Mouse (Mus musculus) layer of hippocampus, adult 9-11 months (tissue): ENCODE data around the gene Isl2.

Source experiments
- DNase-seq: peaks from one replicate; pipeline ENCODE4 v3.0.0; 2022

The Isl2 gene

DNA sequence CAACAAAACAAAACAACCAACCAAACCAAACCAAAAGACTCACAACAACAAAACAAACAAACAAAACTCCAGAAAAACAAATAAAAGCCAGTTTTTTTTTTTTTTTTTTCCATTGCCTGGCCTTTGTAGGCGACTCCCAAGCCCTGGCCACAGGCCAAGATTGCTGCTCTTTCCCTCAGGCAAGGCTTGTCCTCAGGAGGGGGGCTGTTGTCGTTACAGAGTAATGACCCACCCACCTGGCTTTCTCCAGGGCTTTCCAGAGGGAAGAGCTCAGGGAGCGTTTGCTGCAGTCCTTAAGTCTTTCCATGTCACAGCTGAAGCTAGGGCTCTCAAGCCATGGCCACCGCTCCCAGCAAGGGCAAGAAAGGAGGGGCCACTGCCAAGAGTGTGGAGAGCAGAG is at the start of gene Isl2:
Gene Isl2, plus strand, starts transcription at position 296 of the 400 bp plus-strand sequence.
- no peak for DNase-seq

DNA sequence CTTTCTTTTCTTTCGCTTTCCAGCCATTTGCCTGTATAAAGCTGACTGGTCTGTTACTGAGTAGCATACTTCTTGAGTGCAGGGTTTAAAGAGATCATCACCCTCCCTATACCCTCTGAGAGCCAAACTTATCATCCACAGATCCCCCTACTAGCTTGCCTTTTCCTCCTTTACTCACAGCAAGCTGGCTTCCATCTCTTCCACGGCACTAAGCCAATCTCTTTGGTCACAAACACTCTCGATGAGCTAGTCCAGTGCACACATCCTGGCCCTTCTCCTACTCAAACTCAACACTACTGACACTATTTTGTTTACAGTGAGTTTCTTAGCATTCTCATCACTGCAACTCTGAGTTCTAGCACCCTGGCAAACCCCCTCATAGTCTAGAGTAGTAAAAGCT is 30.6 kb upstream of the Isl2 start:
- no peak for DNase-seq

DNA sequence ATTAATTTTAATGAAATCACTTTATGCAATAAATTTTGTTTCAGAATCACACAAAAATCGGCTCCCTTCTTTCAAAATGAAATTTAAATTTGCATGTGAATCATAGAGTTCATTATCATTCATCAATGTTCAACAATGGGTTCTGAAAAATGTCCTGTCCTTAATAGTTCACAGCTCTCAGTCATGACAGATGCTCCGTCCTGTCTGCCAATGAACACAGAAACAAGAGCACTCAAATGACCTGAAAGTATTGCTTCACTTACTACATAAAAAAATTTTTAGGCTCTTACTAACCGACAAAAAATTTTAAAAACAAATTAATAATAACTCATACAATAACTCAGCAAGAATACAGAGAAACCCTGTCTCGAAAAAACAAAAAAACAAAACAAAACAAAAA is 29.8 kb upstream of the Isl2 start:
- no peak for DNase-seq

DNA sequence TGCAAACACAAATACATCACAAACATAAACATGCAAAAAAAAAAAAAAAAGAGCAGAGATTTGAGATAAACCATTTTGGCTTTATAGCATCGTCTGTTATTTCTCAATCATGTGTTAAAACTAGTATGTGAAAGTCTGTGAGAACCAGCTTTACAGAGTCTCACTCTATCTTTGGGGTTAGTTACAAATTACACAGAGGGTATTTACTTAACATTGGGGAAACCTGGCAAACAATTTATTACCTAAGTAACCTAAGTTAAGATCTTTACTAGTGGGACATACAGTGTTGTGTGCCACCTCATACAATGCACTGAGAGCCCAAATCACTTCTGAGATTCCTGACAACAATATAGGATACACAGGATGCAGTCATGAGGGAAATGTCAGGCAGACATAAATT is 28.7 kb upstream of the Isl2 start:
- DNase-seq = no peak

DNA sequence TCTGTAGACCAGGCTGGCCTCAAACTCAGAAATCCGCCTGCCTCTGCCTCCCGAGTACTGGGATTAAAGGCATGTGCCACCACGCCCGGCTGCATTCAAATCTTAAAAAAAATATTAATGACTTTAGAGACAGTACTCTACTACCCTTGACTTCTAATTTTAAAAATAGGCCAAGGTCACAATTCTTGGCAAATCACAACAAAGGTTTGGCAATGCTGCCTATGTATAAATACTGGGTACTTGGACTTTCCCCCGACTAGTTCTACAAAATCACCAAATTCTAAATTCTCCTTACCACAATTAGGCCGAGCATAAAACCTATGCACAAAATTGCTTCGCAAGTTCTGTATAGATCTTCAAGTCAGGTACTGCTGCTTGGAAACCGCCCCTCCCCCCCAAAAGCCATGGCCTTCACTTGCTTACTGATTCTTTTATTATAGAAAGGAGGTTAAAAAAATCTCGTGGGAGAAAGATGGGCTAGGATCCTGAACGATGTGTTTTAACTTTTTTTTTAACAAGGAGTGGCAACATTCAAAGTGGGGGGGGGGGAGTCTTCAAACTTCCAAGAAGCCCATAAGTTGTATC is 27.7 kb upstream of the Isl2 start:
- DNase-seq = no peak

DNA sequence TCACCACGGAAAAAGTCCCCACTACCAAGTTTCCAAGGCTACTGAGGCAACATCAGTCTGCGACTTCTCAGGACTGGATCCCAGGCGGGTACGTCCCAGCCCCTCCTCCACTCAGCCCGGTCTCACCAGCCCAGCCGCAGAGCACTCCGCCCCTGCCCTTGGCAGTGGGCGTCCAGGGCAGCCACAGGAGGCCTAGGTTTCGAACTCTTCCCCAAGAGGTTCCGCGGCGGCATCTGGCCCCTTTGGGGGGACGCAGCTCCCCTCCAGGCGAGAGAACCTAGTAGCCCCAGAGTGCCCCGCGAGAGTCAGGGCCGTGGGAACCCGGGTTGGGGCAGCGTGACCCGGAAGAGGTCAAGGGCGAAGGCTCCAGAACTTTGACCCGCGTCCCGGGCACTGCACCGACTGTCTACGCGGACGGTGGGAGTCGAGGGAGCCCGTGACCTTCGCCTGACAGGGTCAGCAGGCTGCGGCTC is 26.9 kb upstream of the Isl2 start:
- DNase-seq = no peak

DNA sequence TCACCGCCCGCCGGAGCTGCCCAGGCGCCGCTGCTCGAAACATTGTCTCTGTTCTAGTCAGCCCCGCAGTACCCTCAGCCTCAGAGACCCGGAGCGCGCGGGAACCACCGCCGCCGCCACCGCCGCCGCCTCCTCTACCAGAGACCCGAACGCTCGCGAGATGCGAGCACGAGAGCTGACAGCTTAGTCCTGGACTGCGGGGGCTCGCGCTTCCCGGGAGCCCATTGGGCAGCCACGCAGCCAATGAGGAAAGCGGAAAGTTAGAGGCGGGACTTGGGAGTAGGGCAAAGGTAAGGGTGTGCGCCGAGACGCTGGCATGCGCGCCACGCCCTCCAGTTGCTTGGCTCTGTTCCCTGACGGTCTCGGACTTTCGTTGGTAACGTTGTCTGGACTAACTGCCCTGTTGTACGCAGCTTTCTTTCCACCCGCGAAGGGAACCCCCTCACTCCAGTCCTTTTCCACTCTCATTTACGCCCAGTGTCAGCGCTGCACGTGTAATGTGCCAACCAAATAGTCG is 26.4 kb upstream of the Isl2 start, which contains the start of gene Etfa:
Gene Etfa, minus strand, starts transcription at position 217 of the 517 bp plus-strand sequence.
- peak; percentile 96 for DNase-seq

DNA sequence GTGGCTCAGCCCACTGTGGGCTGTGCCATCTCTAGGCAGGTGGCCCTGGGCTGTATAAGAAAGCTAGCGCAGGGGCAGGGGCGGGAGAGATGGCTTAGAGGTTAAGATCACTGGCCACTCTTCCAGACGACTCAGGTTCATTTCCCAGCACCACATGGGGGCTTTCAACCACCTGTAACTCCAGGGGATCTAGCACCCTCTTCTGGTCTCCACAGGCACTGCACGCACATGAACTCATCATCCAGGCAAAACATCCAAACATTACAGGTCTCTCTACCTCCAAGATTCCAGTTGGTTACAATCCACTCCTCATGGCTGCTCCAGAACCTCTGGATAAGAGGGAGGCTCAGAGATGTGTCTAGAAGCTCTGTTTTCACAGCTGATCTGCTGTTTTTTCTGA is 12.8 kb upstream of the Isl2 start:
- DNase-seq = no peak

DNA sequence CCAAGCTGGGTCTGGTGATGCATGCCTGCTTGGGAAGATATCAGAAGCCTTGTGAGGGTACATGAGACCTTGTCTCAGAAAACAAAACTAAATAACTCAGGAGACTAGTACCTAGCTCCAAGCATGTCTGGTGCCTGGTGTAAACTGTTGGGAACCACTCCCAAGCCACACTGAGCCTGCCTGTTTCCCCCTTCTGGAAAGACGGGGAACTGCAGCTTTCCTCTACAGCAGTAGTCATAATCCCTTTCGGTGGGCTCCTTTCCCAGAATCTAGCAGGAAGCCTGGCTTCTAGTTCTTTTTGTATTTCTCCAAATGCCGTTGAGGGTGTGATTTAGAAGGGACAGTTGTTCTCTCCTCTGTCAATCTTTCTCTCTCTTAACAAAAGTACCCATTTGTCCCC is 2.6 kb upstream of the Isl2 start:
- no peak for DNase-seq

DNA sequence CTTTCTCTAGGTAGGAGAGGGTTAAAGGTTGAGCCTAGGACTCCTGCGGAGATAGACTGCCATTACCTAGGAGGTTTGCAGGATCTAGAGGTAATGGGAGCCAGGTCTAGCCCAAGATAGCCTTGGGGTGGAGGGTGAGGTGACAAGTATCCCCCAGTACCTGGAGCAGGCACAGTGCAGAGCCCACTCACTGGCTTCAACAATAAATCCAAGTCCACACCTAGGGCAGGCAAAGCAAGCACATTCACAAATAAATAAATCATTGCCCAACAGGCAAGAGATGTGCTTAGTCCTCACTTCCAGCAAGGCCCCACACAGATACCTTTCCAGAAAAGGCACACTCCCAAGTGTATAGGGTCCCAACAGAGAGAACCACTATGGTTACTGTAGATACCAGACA is 534 bp downstream of the Isl2 start:
- no peak for DNase-seq

DNA sequence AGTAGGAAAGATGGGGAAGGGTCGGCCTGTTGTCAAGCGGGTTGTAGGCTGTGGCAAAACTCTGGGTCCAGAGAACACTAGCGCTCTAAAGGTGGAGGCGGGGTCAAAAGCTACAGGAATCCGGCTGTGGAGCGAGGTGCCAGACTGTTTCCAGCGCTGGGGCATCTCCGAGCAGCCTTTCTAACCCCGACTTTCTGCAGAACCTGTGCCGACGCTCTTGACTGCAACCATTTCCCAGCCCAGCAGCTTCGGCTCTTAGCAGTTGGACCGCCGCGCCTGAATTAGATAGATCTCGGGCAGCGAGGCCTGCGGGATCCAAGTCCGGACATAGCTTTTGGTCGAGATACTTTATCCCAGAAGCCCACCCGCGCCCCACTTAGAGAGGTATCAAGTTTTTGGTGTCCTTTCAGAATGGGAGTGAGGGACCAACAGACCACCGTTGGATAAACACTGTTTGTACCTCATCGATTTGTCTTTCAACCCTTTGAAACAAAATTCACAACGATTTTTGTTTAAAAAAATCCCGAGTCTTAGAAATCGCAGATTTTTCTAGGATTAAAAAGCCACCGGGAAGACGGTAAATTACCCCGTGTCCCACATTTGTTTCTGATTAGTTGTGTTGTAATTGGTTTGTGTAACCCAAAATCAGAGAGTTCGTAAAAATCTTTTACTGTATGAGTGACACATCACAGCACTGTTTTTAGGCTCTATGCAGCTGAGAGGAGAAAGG is 1.4 kb downstream of the Isl2 start:
- no peak for DNase-seq

DNA sequence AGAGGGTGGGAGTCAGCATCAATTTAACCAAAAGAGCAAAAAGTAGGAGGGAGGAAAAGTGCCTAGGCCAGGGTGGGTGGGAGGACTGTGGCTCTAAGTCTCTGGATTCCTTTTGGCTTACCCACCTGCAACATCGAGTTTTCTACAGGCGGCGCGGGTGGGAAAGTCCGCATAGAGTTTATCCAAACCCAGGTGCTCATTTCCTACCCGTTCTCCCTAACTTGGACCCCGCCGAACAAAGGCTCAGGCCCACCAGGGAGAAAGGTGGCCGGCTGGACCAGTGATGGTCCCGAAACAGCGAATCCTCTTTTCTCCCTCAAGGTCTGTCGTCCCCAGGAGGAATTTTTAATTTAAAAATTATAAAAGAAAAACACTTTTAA is 1.9 kb downstream of the Isl2 start:
- no peak for DNase-seq

DNA sequence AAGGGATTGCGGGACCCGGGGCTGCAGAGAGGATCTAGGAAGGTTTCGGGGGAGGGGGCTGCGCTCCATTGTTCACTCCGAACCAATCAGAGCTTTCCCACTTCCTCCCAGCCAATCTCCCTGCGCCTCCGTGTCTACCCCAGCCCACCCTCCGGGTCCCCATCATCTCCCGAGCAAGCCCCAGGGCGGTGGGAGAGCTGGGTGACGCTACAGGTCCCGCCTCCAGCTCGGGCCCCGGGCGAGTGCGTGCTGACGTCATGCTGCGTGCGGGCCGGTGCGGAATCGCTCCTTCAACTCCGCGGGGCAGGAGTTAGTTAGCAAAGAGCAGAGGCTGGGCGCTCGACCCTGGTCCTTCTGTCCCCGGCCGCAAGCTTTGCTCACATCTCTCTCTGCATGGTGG is 2.4 kb downstream of the Isl2 start:
- no peak for DNase-seq

DNA sequence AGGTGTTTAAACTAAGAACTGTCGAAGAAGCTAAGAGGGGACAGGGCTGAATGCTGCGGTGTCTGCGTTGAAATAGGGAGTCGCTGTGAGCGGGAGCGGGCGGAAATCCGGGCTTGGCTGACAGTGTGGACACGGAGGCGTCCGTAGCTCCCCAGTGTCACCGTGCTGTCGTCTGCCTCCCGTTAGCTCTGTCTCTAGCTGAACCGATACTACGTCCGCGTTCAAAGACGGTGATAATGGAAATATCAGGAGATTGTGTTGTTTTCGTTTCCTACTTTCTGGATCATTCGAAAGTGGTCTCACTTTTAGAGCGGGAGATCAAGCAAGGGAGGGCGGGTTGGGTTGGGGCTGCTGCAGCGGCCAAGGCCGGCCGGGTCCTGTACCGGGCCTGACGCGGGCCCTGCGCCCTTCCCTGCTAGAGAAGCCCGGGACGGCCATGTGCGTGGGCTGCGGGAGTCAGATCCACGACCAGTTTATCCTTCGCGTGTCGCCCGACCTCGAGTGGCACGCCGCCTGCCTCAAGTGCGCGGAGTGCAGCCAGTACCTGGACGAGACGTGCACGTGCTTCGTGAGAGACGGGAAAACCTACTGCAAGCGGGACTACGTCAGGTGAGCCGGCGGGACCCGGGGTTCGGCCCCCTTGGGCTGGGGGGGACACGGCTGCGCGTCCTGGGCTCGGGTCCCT is 3.4 kb downstream of the Isl2 start:
- no peak for DNase-seq

DNA sequence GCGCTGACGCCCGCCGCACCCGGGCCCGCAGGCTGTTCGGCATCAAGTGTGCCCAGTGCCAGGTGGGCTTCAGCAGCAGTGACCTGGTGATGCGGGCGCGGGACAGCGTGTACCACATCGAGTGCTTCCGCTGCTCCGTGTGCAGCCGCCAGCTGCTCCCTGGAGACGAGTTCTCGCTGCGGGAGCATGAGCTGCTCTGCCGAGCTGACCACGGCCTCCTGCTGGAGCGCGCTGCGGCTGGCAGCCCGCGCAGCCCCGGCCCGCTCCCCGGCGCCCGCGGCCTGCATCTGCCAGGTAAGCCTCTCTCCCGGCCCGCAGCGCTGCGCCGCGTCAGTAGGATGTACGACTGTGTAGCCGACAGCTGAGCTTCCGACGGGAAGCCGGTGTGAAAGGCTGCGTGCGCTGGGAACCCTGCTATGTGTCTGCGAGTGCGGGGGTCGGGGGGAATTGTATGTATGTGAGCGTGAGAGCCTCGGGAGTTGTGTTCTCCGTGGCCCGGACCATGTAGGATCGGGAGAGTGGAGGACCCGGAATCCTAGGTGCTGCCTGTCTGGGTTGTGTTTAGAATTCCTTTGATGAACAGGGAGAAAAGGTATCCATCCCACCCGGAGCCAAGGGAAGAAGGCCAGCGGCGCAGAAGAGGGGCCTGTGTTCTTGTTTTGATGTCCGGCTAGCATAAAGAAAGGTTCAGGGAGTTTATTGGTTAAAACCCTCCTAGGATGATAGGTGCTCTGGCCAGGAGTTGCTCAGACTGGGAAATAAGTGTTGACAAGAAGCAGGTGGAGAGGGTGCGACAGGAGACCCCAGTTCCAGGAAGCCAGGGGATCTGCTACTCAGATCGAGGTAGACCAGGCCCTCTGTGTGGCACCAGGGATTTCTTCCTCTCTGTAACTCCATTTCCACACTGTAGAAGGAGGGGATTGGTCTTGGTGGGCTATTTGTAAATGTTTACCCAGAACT is 4.2 kb downstream of the Isl2 start:
- no peak for DNase-seq

DNA sequence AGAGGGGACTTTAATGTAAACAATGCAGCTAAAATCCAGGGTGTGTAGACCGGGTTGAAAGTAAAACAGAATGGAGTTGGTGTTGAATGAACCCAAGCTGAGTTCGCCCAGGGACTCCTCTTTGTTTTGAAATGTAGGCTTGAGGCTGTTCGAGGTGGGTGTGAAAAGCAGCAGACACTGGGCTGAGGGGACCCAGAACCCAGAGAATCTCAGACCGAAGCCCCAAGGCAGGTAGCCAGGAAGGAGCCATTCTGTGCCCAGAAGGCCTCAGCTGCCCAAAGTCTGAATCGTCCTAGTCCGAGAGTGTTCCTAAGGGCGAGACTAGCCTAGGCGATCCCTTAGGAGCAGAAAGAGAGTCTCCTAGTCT is 4.8 kb downstream of the Isl2 start:
- DNase-seq = no peak

DNA sequence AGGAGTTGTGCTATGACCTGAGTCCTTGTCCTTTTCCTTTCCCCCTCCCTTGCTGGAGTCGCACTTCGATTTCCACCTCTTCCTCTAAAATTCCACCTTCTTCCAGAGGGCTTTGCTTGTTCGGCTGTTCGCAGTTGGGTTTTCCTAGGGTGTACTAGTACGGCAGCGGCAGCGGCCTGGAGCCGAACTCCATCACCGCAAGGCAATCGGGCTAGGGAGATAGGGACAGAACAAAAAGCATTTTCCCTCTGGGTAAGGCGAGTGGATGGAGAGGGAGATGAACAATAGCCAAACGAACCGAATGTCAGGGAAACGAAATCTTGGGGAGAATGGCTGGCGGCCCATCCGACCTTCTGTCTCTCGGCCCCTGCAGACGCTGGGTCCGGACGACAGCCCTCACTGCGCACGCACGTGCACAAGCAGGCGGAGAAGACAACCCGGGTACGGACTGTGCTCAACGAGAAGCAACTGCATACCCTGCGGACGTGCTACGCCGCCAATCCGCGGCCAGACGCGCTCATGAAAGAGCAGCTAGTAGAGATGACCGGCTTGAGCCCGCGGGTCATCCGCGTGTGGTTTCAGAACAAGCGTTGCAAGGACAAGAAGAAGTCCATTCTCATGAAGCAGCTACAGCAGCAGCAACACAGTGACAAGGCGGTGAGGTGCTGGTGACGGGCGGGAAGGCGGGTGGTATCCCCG is 5.4 kb downstream of the Isl2 start:
- no peak for DNase-seq

DNA sequence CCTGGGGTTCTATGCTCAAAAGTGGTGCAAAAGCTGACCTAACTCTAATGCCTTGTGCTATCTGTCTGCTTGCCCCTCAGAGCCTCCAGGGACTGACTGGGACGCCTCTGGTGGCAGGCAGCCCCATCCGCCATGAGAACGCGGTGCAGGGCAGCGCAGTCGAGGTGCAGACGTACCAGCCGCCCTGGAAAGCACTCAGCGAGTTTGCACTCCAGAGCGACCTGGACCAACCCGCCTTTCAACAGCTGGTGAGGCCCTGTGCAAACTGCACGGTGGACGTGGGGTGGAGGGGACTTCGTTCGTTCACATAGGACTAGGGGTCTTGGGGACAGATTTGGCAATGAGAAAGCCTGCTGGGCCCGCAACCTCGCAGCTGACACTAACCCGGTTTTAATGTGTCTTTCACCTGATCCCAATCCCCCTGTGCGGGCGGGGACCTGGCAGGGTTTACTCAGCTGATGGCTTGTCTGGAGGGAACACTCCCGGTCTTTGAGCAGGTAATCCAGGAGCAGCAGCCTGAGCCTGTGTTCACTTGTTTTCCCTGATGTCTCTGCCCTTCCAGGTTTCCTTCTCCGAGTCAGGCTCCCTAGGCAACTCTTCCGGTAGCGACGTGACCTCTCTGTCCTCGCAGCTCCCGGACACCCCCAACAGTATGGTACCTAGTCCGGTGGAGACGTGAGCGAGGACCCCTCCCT is 6.5 kb downstream of the Isl2 start:
- no peak for DNase-seq

DNA sequence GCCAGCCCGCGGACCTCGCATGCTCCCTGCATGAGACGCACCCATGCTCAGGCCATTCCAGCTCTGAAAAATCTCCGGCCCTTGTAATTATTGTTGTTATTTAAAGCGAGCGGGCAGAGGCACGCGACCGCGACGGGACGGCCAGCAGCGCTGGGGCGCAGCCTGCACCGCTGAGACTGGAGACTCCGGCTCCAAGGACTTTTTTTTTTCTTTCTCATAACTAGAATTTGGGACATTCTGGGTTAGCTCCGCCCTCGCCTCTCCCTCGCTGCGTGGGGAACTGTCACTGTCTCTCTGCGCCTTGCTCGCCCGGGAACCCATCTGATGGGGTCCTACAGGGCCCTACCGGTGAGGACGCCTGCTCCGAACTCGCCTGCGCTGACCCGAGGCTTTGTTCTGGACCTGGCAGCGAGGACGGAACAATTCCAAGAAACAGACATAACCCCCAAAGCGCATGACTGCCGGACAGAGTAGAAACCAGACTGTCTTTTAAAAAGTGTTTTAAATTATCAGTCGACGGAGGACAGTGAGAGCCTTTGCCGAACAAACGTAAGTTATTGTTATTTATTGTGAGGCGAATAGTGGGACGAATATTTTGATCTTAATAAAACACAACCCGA is 7.2 kb downstream of the Isl2 start:
- DNase-seq = no peak

DNA sequence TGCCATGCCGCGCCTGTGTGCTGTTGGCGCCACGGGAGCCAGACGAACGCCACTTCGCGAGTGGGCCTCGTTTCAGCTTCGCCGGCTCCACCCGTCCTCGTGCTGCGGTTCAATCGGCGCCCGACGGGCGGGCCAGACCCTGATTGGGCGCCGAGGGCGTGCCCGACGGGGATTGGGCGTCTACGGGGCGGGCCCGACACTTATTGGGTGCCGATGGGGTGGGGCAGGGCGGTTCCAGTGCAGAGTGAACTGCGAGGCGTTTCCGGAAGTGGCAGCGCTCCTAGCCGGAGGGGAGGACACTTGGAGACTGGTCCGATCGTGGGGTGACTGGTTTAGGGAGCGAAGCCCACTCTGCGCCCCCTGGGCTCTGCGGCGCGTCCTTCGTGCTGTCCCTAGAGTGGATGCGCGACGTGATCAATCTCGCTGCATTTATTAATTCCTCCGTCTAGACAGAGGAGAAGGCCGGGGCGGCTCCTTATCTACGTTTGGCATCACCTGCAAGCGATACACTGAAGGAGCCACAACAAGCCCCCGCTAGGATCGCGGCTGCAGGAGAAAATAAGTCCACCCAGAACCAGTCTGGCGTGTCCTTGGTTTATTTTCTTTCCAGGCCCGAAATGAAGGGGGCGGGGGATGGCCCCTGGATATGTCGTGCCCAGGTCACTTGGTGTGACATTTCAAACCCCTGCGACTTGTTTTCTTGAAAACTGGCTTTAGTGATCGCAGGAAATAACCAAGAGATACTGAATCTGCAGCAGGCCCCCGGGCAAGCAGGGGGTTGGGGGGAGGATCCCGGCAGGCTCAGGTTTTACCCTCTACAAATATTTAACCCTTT is 7.9 kb downstream of the Isl2 start:
- no peak for DNase-seq
